In the genomic region with DNA sequence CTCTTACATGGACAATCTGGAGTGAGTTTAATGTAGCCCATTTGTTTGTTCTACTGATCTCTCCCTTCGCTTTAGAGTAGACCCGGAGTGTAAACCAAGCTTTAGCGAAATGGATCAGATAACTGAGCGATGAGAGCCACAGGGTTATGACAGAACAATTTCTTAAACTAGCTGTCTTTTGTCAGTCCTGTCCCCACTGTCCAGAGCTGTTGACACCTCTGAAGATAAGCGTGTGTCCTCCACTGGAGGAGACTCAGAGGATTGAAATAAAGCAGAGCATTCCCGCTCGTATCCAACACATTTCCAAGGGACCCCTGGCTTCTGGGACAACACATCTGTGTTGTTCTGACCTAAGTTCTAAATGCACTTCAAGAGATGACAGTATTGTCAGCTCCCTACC, we compare ENCODE assay signal across 21 mouse cellular contexts.
A peak's percentile ranks its signal among the peaks of the same experiment; 100 is the strongest.
DNase-seq lines count a peak whose midpoint lies in the region; ATAC-seq and TF ChIP-seq lines count a peak whose summit lies in the region.
"Had no signal": no experiment of that assay in that cellular context is flagged by ENCODE, and none has a peak within 500 bp of the region (broad histone marks: within the 10 kb centered on the region; RNA-seq: fewer than 3 reads in every experiment).

No protein-coding gene starts in this region.

- H3K4me3 ChIP-seq in gastrocnemius, adult 2 months, result peak overlapping the region; percentile 41
- H3K4me3 ChIP-seq in testis, adult 2 months (ENCODE audit: control insufficient read depth, low read depth, low read length), result no peak overlapping the region
- H3K4me3 ChIP-seq in heart, embryonic 16.5 days (ENCODE audit: low read length), result no peak overlapping the region
- H3K4me3 ChIP-seq: forebrain, embryonic 10.5 days; hindbrain, embryonic 12.5 days; limb, embryonic 15.5 days; liver, embryonic 15.5 days; midbrain, embryonic 15.5 days; neural tube, embryonic 12.5 days had no signal

- H3K36me3 ChIP-seq in testis, adult 2 months (ENCODE audit: control insufficient read depth, insufficient read depth, low read length), result no peaks in the 10 kb centered on the region
- H3K36me3 ChIP-seq in heart, embryonic 16.5 days (ENCODE audit: control insufficient read depth, insufficient read depth), result no peaks in the 10 kb centered on the region
- H3K36me3 ChIP-seq: forebrain, embryonic 10.5 days; hindbrain, embryonic 12.5 days; limb, embryonic 15.5 days; liver, embryonic 15.5 days; midbrain, embryonic 15.5 days; neural tube, embryonic 12.5 days had no signal

- no peaks in the 10 kb centered on the region for H3K27me3 ChIP-seq in testis, adult 2 months (ENCODE audit: control insufficient read depth, insufficient read depth, low read length)
- H3K27me3 ChIP-seq in heart, embryonic 16.5 days (ENCODE audit: control insufficient read depth, insufficient read depth, low read length), result no peaks in the 10 kb centered on the region
- H3K27me3 ChIP-seq: hindbrain, embryonic 12.5 days; limb, embryonic 15.5 days; liver, embryonic 15.5 days; midbrain, embryonic 15.5 days; neural tube, embryonic 12.5 days had no signal

- no peak for TF ChIP-seq POLR2A in testis, adult 2 months (IDR thresholded peaks at IDR 0.05; ENCODE audit: control insufficient read depth, low read depth, low read length)

- peaks cover 3% of the 10 kb centered on the region; the same call in 1 of the 2 replicates for H3K4me1 ChIP-seq in testis, adult 2 months (ENCODE audit: control insufficient read depth, insufficient read depth, low read length)
- H3K4me1 ChIP-seq in heart, embryonic 16.5 days (ENCODE audit: control insufficient read depth, insufficient read depth, low read length), result peaks cover 21% of the 10 kb centered on the region
- H3K4me1 ChIP-seq: hindbrain, embryonic 12.5 days; midbrain, embryonic 15.5 days; neural tube, embryonic 12.5 days had no signal

- WGBS in heart, embryonic 16.5 days, result 31% methylated on average over 7 of the region's 7 CpGs

- no peaks in the 10 kb centered on the region for H3K9me3 ChIP-seq in heart, embryonic 16.5 days (replicated peaks; ENCODE audit: control insufficient read depth, low read length)
- H3K9me3 ChIP-seq: forebrain, embryonic 10.5 days; hindbrain, embryonic 12.5 days; limb, embryonic 15.5 days; liver, embryonic 15.5 days; midbrain, embryonic 15.5 days; neural tube, embryonic 12.5 days had no signal

- no peak overlapping the region for H3K9ac ChIP-seq in heart, embryonic 16.5 days (ENCODE audit: low read length)
- H3K9ac ChIP-seq: hindbrain, embryonic 12.5 days; limb, embryonic 15.5 days; liver, embryonic 15.5 days; midbrain, embryonic 15.5 days; neural tube, embryonic 12.5 days had no signal

- no peak for TF ChIP-seq CTCF in gastrocnemius, adult 2 months (IDR thresholded peaks at IDR 0.05)
- no peak for TF ChIP-seq CTCF in testis, adult 2 months (IDR thresholded peaks at IDR 0.05; ENCODE audit: control insufficient read depth, insufficient read depth, insufficient replicate concordance, low read depth, low read length)

- intact Hi-C loops in gastrocnemius, adult 2 months (cut with DNase I), result loop anchor here (5.0 kb wide), 2 partner anchors 108 to 213 kb away; partner anchors contain the start of gene Nudt4

- peak overlapping the region; percentile 10 for H3K4me2 ChIP-seq in heart, embryonic 16.5 days (ENCODE audit: low read depth, low read length)
- H3K4me2 ChIP-seq: hindbrain, embryonic 12.5 days; limb, embryonic 15.5 days; liver, embryonic 15.5 days; midbrain, embryonic 15.5 days; neural tube, embryonic 12.5 days had no signal

- peak; percentile 50 for ATAC-seq in heart, embryonic 16.5 days (replicated peaks; ENCODE audit: extremely low read depth, insufficient read depth, low FRiP score)
- ATAC-seq: activated CD4-positive, CD25-positive, alpha-beta regulatory T cell, adult 4 months; intestine, postnatal 0 days; midbrain, embryonic 15.5 days had no signal

- peak overlapping the region; percentile 92 for H3K27ac ChIP-seq in gastrocnemius, adult 2 months
- peak overlapping the region; percentile 37; the same call in 1 of the 2 replicates for H3K27ac ChIP-seq in testis, adult 2 months (ENCODE audit: control insufficient read depth, insufficient read depth, low read depth, low read length)
- peak overlapping the region; percentile 72 for H3K27ac ChIP-seq in heart, embryonic 16.5 days (ENCODE audit: low read length)
- H3K27ac ChIP-seq: forebrain, embryonic 10.5 days; hindbrain, embryonic 12.5 days; limb, embryonic 15.5 days; liver, embryonic 15.5 days; macrophage; midbrain, embryonic 15.5 days; neural tube, embryonic 12.5 days had no signal

- DNase-seq in gastrocnemius, adult 2 months, result no peak
- DNase-seq in gastrocnemius, adult 18-20 months (ENCODE audit: low spot score), result no peak
- DNase-seq in testis, postnatal 14 days (ENCODE audit: low spot score), result no peak
- no peak for DNase-seq in thymus, postnatal 36 days
- DNase-seq in lung, postnatal 10 days, result no peak
- no peak for DNase-seq in layer of hippocampus, postnatal 25 days (ENCODE audit: extremely low spot score in 1 of 2, low spot score in 1 of 2)
- DNase-seq: adrenal gland, adult 8-10 months; cerebellum, adult 11-12 months; cerebellum, postnatal 14 days; thymus, postnatal 25 days had no signal

Comparison
In these comparisons a context has a peak if more than half of its experiments do, and no peak if none do; other contexts are left out.
1. H3K27ac ChIP-seq: peak in every context shown above with its lines; median percentile 92 in gastrocnemius, adult 2 months; 72 in heart, embryonic 16.5 days; 37 in testis, adult 2 months.